Mouse (Mus musculus) ZHBTc4 (cell line): ENCODE measurements around the gene Cdc6.

Experiments used
- DNase-seq: peaks from one replicate; pipeline ENCODE4 v3.0.0-alpha.2; 2011; ENCODE audit warnings: low read depth, low spot score

Gene Cdc6

GRCm38 (mm10) chr11:98943741-98944461 is 36.3 kb downstream of the Cdc6 start:
- DNase-seq, result no peak

- no peak for DNase-seq
Observed at GRCm38 (mm10) chr11:98944897-98945604, 37.5 kb downstream of the Cdc6 start.

- DNase-seq, result no peak
Observed at GRCm38 (mm10) chr11:98945605-98945977, 38.0 kb downstream of the Cdc6 start.

GRCm38 (mm10) chr11:98947969-98948569 is 40.5 kb downstream of the Cdc6 start:
- no peak for DNase-seq

- no peak for DNase-seq
Observed at GRCm38 (mm10) chr11:98949242-98949957, 41.8 kb downstream of the Cdc6 start.

GRCm38 (mm10) chr11:98949958-98950460 is 42.4 kb downstream of the Cdc6 start:
- DNase-seq, result no peak

GRCm38 (mm10) chr11:98950484-98950883 is 42.9 kb downstream of the Cdc6 start:
- no peak for DNase-seq

- no peak for DNase-seq
Observed at GRCm38 (mm10) chr11:98951026-98951906, 43.7 kb downstream of the Cdc6 start.

- DNase-seq, result no peak
Observed at GRCm38 (mm10) chr11:98952111-98952510, 44.5 kb downstream of the Cdc6 start.

- DNase-seq, result peak; percentile 47
Observed at GRCm38 (mm10) chr11:98952736-98953135, 45.1 kb downstream of the Cdc6 start.

GRCm38 (mm10) chr11:98953361-98953760 is 45.8 kb downstream of the Cdc6 start:
- peak; percentile 52 for DNase-seq

- DNase-seq, result no peak
Observed at GRCm38 (mm10) chr11:98953835-98954320, 46.3 kb downstream of the Cdc6 start.

- peak; percentile 84 for DNase-seq
Observed at GRCm38 (mm10) chr11:98954373-98954772, 46.8 kb downstream of the Cdc6 start.

GRCm38 (mm10) chr11:98954801-98955706 is 47.5 kb downstream of the Cdc6 start:
- peak; percentile 80 for DNase-seq

GRCm38 (mm10) chr11:98955707-98956235 is 48.2 kb downstream of the Cdc6 start:
- no peak for DNase-seq

- DNase-seq, result no peak
Observed at GRCm38 (mm10) chr11:98956340-98956739, 48.7 kb downstream of the Cdc6 start.

- peak; percentile 92 for DNase-seq
Observed at GRCm38 (mm10) chr11:98959437-98960312, 52.1 kb downstream of the Cdc6 start.

- DNase-seq, result peak; percentile 61
Observed at GRCm38 (mm10) chr11:98960313-98960906, 52.8 kb downstream of the Cdc6 start.
